Mouse (Mus musculus): ENCODE results near the gene Tagln2. TPM values are rescaled to one million over a fixed set of nuclear protein-coding genes. Genes with fewer than 3 reads are reported as not detected.

The Tagln2 gene
- polyA plus RNA-seq, 1 experiment from 2014 or later, result 93.6 TPM

DNA sequence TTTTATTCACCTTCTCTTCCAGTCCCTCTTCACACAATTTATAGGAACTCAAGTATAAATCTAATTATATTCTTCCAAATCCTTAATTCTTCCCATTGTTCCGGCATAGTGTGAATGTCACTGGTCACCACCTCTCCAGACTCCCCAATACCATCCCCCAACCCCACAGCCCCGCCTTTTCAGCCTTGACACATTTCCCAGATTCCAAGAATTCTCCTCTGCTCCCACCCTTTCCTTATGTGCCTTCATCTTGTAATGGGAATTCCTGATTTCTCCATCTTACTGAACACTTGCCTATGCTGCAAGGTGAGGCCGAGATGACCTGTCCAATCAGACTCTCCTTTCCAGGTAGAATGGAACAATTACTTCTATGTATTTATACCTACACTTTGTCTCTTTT lies 41.8 kb upstream of the Tagln2 start:
- ATAC-seq (ENCODE audit: insufficient read depth, low FRiP score, low TSS enrichment), result no peak
- Histone ChIP-seq H3K4me2 (ENCODE audit: low read depth) (no peak overlapping the region), H3K4me3 (ENCODE audit: low read depth, low read length) (no peak overlapping the region), H3K4me1 (ENCODE audit: control insufficient read depth, insufficient read depth, low read length) (no peaks in the 10 kb centered on the region), H3K27ac (ENCODE audit: low read depth, low read length) (no peak overlapping the region), H3K27me3 (ENCODE audit: control insufficient read depth, insufficient read depth, low read length) (no peaks in the 10 kb centered on the region), H3K9ac (ENCODE audit: low read length) (no peak overlapping the region), H3K9me3 (ENCODE audit: control insufficient read depth, low read length) (no peaks in the 10 kb centered on the region), H3K36me3 (ENCODE audit: control insufficient read depth, insufficient read depth, low read length) (no peaks in the 10 kb centered on the region)
- DNase-seq (ENCODE audit: low spot score), result no peak
- WGBS, result 88% methylated on average over 3 of the region's 3 CpGs

GRCm38 (mm10) chr1:172461602-172462001 lies 38.2 kb upstream of the Tagln2 start:
- no peaks in the 10 kb centered on the region for H3K9me3 ChIP-seq (ENCODE audit: control insufficient read depth, low read length)
- no peaks in the 10 kb centered on the region for H3K27me3 ChIP-seq (ENCODE audit: control insufficient read depth, insufficient read depth, low read length)
- H3K4me1 ChIP-seq (ENCODE audit: control insufficient read depth, insufficient read depth, low read length), result no peaks in the 10 kb centered on the region
- DNase-seq (ENCODE audit: low spot score), result no peak
- 81% methylated on average over 2 of the region's 2 CpGs for WGBS
- no peak overlapping the region for H3K9ac ChIP-seq (ENCODE audit: low read length)
- no peaks in the 10 kb centered on the region for H3K36me3 ChIP-seq (ENCODE audit: control insufficient read depth, insufficient read depth, low read length)
- no peak overlapping the region for H3K4me3 ChIP-seq (ENCODE audit: low read depth, low read length)
- no peak overlapping the region for H3K27ac ChIP-seq (ENCODE audit: low read depth, low read length)
- no peak overlapping the region for H3K4me2 ChIP-seq (ENCODE audit: low read depth)
- no peak for ATAC-seq (ENCODE audit: insufficient read depth, low FRiP score, low TSS enrichment)

- Histone ChIP-seq H3K27me3 (ENCODE audit: control insufficient read depth, insufficient read depth, low read length) (no peaks in the 10 kb centered on the region), H3K4me1 (ENCODE audit: control insufficient read depth, insufficient read depth, low read length) (no peaks in the 10 kb centered on the region), H3K9ac (ENCODE audit: low read length) (no peak overlapping the region), H3K4me3 (ENCODE audit: low read depth, low read length) (no peak overlapping the region), H3K9me3 (ENCODE audit: control insufficient read depth, low read length) (no peaks in the 10 kb centered on the region), H3K36me3 (ENCODE audit: control insufficient read depth, insufficient read depth, low read length) (no peaks in the 10 kb centered on the region), H3K27ac (ENCODE audit: low read depth, low read length) (no peak overlapping the region), H3K4me2 (ENCODE audit: low read depth) (no peak overlapping the region)
- ATAC-seq (ENCODE audit: insufficient read depth, low FRiP score, low TSS enrichment) (no peak), DNase-seq (ENCODE audit: low spot score) (no peak)
- WGBS, result 82% methylated on average over 3 of the region's 3 CpGs
Measured at GRCm38 (mm10) chr1:172462534-172462933, 37.3 kb upstream of the Tagln2 start.

DNA sequence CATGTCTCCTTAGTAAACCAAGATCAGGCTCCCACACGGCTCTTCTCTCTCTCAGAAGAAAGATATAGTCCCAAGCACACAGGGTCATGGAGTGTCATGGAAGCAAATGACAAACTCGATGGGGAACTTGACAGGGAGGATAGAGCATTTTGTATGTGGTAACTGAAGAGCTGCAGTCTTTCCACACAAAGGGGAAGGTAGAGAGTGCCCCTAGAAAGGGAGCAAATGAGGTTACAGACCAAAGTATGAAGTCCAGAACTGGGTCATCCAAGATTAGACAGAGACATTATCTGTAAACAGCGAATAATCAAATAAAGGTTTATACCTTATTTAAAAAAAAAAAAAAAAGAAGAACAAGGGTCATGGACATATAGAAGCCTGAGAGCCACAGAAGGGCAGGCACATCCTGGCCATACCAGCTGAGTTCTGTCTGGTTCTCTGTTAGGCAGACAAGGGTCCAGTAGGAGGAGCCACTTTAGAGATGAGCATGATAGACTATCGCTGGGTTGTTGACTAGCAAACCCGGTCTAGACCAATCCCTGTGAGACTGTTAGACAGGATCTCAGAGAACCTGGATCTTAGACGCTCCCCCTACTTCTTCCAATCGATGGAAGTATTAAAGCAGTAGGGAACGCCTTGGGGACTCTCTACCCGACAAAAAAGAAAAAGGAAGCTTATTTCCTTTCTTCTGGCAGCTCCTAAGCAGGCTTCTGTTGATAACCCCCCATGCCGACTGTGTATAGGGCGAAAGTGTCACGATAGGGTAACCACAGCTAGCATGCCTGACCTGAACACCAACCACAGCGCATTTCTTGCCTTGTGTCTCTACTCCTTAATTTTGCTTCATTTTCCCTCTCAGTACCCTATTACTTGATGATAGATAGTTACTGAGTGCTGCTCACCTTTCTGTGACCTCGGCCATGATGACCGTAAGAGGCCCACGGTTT lies 36.2 kb upstream of the Tagln2 start:
- Histone ChIP-seq H3K9me3 (ENCODE audit: control insufficient read depth, low read length) (no peaks in the 10 kb centered on the region), H3K36me3 (ENCODE audit: control insufficient read depth, insufficient read depth, low read length) (no peaks in the 10 kb centered on the region), H3K9ac (ENCODE audit: low read length) (no peak overlapping the region), H3K4me2 (ENCODE audit: low read depth) (no peak overlapping the region), H3K4me1 (ENCODE audit: control insufficient read depth, insufficient read depth, low read length) (no peaks in the 10 kb centered on the region), H3K27me3 (ENCODE audit: control insufficient read depth, insufficient read depth, low read length) (no peaks in the 10 kb centered on the region), H3K4me3 (ENCODE audit: low read depth, low read length) (no peak overlapping the region), H3K27ac (ENCODE audit: low read depth, low read length) (no peak overlapping the region)
- DNase-seq (ENCODE audit: low spot score) (no peak), ATAC-seq (ENCODE audit: insufficient read depth, low FRiP score, low TSS enrichment) (no peak)
- 86% methylated on average over 16 of the region's 16 CpGs for WGBS

- 73% methylated on average over 11 of the region's 11 CpGs for WGBS
- DNase-seq (ENCODE audit: low spot score), result no peak
- Histone ChIP-seq H3K4me1 (ENCODE audit: control insufficient read depth, insufficient read depth, low read length) (no peaks in the 10 kb centered on the region), H3K36me3 (ENCODE audit: control insufficient read depth, insufficient read depth, low read length) (no peaks in the 10 kb centered on the region), H3K4me3 (ENCODE audit: low read depth, low read length) (no peak overlapping the region), H3K9ac (ENCODE audit: low read length) (no peak overlapping the region), H3K9me3 (ENCODE audit: control insufficient read depth, low read length) (no peaks in the 10 kb centered on the region), H3K27me3 (ENCODE audit: control insufficient read depth, insufficient read depth, low read length) (no peaks in the 10 kb centered on the region), H3K4me2 (ENCODE audit: low read depth) (no peak overlapping the region), H3K27ac (ENCODE audit: low read depth, low read length) (no peak overlapping the region)
- no peak for ATAC-seq (ENCODE audit: insufficient read depth, low FRiP score, low TSS enrichment)
Measured at GRCm38 (mm10) chr1:172468301-172468877, 31.5 kb upstream of the Tagln2 start.

DNA sequence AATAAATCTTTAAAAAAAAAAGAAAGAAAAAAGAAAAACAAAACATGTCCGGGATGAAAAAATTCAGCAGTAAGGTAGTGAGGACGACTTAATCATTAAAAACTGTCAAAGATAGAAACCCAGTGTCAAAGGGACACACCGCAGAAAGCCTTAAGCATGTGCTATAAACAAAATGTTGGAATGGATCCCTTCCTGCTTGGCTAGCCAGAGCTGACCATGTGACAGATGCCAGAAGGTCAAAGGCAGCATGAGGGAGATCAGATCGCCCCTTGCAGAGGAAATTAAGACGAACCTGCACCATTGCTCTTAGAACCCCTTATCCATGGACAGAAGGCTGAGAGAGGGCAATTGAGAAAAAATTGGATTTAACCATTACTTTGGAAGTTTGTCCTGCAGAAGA lies 30.5 kb upstream of the Tagln2 start:
- no peaks in the 10 kb centered on the region for H3K4me1 ChIP-seq (ENCODE audit: control insufficient read depth, insufficient read depth, low read length)
- WGBS, result 84% methylated on average over 5 of the region's 5 CpGs
- DNase-seq (ENCODE audit: low spot score) (no peak), ATAC-seq (ENCODE audit: insufficient read depth, low FRiP score, low TSS enrichment) (no peak)
- H3K9me3 ChIP-seq (ENCODE audit: control insufficient read depth, low read length), result no peaks in the 10 kb centered on the region
- H3K4me2 ChIP-seq (ENCODE audit: low read depth), result no peak overlapping the region
- no peak overlapping the region for H3K27ac ChIP-seq (ENCODE audit: low read depth, low read length)
- H3K9ac ChIP-seq (ENCODE audit: low read length), result no peak overlapping the region
- no peak overlapping the region for H3K4me3 ChIP-seq (ENCODE audit: low read depth, low read length)
- no peaks in the 10 kb centered on the region for H3K36me3 ChIP-seq (ENCODE audit: control insufficient read depth, insufficient read depth, low read length)
- no peaks in the 10 kb centered on the region for H3K27me3 ChIP-seq (ENCODE audit: control insufficient read depth, insufficient read depth, low read length)

GRCm38 (mm10) chr1:172469810-172470448 lies 29.9 kb upstream of the Tagln2 start:
- WGBS, result 74% methylated on average over 8 of the region's 8 CpGs
- H3K4me2 ChIP-seq (ENCODE audit: low read depth), result no peak overlapping the region
- H3K4me3 ChIP-seq (ENCODE audit: low read depth, low read length), result no peak overlapping the region
- no peaks in the 10 kb centered on the region for H3K4me1 ChIP-seq (ENCODE audit: control insufficient read depth, insufficient read depth, low read length)
- H3K27ac ChIP-seq (ENCODE audit: low read depth, low read length), result no peak overlapping the region
- ATAC-seq (ENCODE audit: insufficient read depth, low FRiP score, low TSS enrichment) (no peak), DNase-seq (ENCODE audit: low spot score) (no peak)
- H3K36me3 ChIP-seq (ENCODE audit: control insufficient read depth, insufficient read depth, low read length), result no peaks in the 10 kb centered on the region
- no peak overlapping the region for H3K9ac ChIP-seq (ENCODE audit: low read length)
- H3K27me3 ChIP-seq (ENCODE audit: control insufficient read depth, insufficient read depth, low read length), result no peaks in the 10 kb centered on the region
- no peaks in the 10 kb centered on the region for H3K9me3 ChIP-seq (ENCODE audit: control insufficient read depth, low read length)

DNA sequence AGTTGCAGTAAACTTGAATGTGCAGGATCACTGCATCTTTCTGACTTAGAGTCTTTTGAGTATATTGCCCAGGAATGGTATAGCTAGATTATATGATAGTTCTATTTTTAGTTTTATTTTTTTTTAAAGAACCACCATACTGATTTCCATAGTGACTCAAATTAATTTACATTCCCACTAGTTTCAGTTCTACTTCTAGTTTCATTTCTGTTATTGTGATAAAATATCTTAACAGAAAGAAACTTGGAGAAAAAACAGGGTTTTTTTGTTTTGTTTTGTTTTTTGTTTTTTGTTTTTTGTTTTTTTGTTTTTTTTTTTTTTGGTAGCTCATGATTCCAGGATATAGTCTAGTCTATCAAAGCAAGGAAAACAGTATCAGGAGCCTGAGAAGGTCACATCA lies 26.9 kb upstream of the Tagln2 start:
- Histone ChIP-seq H3K27me3 (ENCODE audit: control insufficient read depth, insufficient read depth, low read length) (no peaks in the 10 kb centered on the region), H3K4me3 (ENCODE audit: low read depth, low read length) (no peak overlapping the region), H3K4me2 (ENCODE audit: low read depth) (no peak overlapping the region), H3K36me3 (ENCODE audit: control insufficient read depth, insufficient read depth, low read length) (no peaks in the 10 kb centered on the region), H3K9me3 (ENCODE audit: control insufficient read depth, low read length) (no peaks in the 10 kb centered on the region), H3K4me1 (ENCODE audit: control insufficient read depth, insufficient read depth, low read length) (no peaks in the 10 kb centered on the region), H3K9ac (ENCODE audit: low read length) (no peak overlapping the region), H3K27ac (ENCODE audit: low read depth, low read length) (no peak overlapping the region)
- ATAC-seq (ENCODE audit: insufficient read depth, low FRiP score, low TSS enrichment) (no peak), DNase-seq (ENCODE audit: low spot score) (no peak)
